21 mouse cellular contexts compared by ENCODE assay signal in genomic region chr2:114739421-114740212, GRCm38 (mm10).
DNase-seq lines count a peak whose midpoint lies in the region; ATAC-seq and TF ChIP-seq lines count a peak whose summit lies in the region.
"Had no signal": no experiment of that assay in that cellular context is flagged by ENCODE, and none has a peak within 500 bp of the region (broad histone marks: within the 10 kb centered on the region; RNA-seq: fewer than 3 reads in every experiment).

No protein-coding gene starts in this region.

- H3K4me1 ChIP-seq in heart, embryonic 13.5 days = peaks cover 4% of the 10 kb centered on the region; the same call in 1 of the 2 replicates
- H3K4me1 ChIP-seq: heart, embryonic 10.5 days; limb, embryonic 13.5 days; liver, embryonic 15.5 days; neural tube, embryonic 15.5 days had no signal

- no peak overlapping the region for H3K4me3 ChIP-seq in heart, embryonic 13.5 days
- H3K4me3 ChIP-seq: embryonic facial prominence, embryonic 15.5 days; heart, embryonic 10.5 days; limb, embryonic 13.5 days; liver, embryonic 15.5 days; neural tube, embryonic 15.5 days had no signal

- H3K4me2 ChIP-seq in heart, embryonic 13.5 days = 0 out of 2 replicates have a peak overlapping the region, but pooled peaks have one; percentile 16
- H3K4me2 ChIP-seq: embryonic facial prominence, embryonic 15.5 days; hindbrain, embryonic 14.5 days; limb, embryonic 13.5 days; liver, embryonic 15.5 days; neural tube, embryonic 15.5 days had no signal

- POLR2A ChIA-PET in Patski (lab: Charles Lee) = no interaction called here

- ATAC-seq in heart, embryonic 13.5 days (ENCODE audit: extremely low read depth, insufficient number of reproducible peaks, low FRiP score, low TSS enrichment) = no peak
- no peak for ATAC-seq in Patski

- in situ Hi-C loops in Patski (cut with MboI; ENCODE audit: low pct_unique_long_range_greater_than_20kb) = no loop called here

- no peak for DNase-seq in heart, postnatal 10 days
- DNase-seq in MN1 (ENCODE audit: low spot score) = peak; percentile 6
- peak; percentile 6 for DNase-seq in Patski (ENCODE audit: low read depth, low spot score)
- peak; percentile 32 for DNase-seq in retina, postnatal 1 day
- no peak for DNase-seq in layer of hippocampus, postnatal 10 days (ENCODE audit: low spot score in 2 of 2)
- no peak for DNase-seq in adrenal gland, postnatal 4 days (ENCODE audit: low spot score in 2 of 2)
- DNase-seq: adrenal gland, adult 8-10 months; cerebellum, adult 18-20 months; gastrocnemius, postnatal 25 days; kidney, adult 18-20 months; kidney, postnatal 25 days; layer of hippocampus, adult 9-11 months; lung, postnatal 14 days; thymus, adult 18-20 months had no signal

- no peaks in the 10 kb centered on the region for H3K27me3 ChIP-seq in heart, embryonic 13.5 days (replicated peaks)
- H3K27me3 ChIP-seq in Patski = no peaks in the 10 kb centered on the region
- H3K27me3 ChIP-seq: embryonic facial prominence, embryonic 15.5 days; limb, embryonic 13.5 days; liver, embryonic 15.5 days; neural tube, embryonic 15.5 days had no signal

- H3K36me3 ChIP-seq in heart, embryonic 13.5 days = no peaks in the 10 kb centered on the region
- H3K36me3 ChIP-seq: embryonic facial prominence, embryonic 15.5 days; heart, embryonic 10.5 days; limb, embryonic 13.5 days; liver, embryonic 15.5 days; neural tube, embryonic 15.5 days had no signal

- H3K27ac ChIP-seq in heart, embryonic 13.5 days (replicated peaks) = 0 out of 2 replicates have a peak overlapping the region, but pooled peaks have one; percentile 28
- H3K27ac ChIP-seq: embryonic facial prominence, embryonic 15.5 days; heart, embryonic 10.5 days; hindbrain, embryonic 14.5 days; limb, embryonic 13.5 days; liver, embryonic 15.5 days; neural tube, embryonic 15.5 days had no signal

- intact Hi-C loops in heart, postnatal 10 days (cut with DNase I) = no loop called here

- no peak overlapping the region for H3K9ac ChIP-seq in heart, embryonic 13.5 days
- H3K9ac ChIP-seq: embryonic facial prominence, embryonic 15.5 days; hindbrain, embryonic 14.5 days; limb, embryonic 13.5 days; liver, embryonic 15.5 days; neural tube, embryonic 15.5 days had no signal

- WGBS in heart, embryonic 13.5 days = 42% methylated on average over 11 of the region's 11 CpGs

- TF ChIP-seq CTCF in Patski (IDR thresholded peaks at IDR 0.05) = no peak

- CTCF ChIA-PET in Patski (lab: Charles Lee) = interaction anchor here (2.1 kb wide), 1 partner anchor 12 kb away, joined by 4 read pairs; no protein-coding TSS in a partner anchor

- no peaks in the 10 kb centered on the region for H3K9me3 ChIP-seq in heart, embryonic 13.5 days
- H3K9me3 ChIP-seq: embryonic facial prominence, embryonic 15.5 days; heart, embryonic 10.5 days; limb, embryonic 13.5 days; liver, embryonic 15.5 days; neural tube, embryonic 15.5 days had no signal

Comparison
In these comparisons a context has a peak if more than half of its experiments do, and no peak if none do; other contexts are left out.
1. DNase-seq: peak in MN1 (single experiment), Patski (single experiment) and retina, postnatal 1 day (single experiment); none in heart, postnatal 10 days (0 of 2), layer of hippocampus, postnatal 10 days (0 of 2) and adrenal gland, postnatal 4 days (0 of 2).